Mouse (Mus musculus) limb, embryonic 12.5 days (tissue): ENCODE data around the gene Gm6871. TPM values are rescaled to one million over a fixed set of nuclear protein-coding genes. Genes with fewer than 3 reads are reported as not detected.
"Not testable (repeated sequence)": the region's sequence is repeated elsewhere in the genome, so short reads cannot be mapped to it uniquely, and the experiment has no call there.

ENCODE experiments used
- ATAC-seq: fragments of 200-750 bp; cut with Nextera tagmentation; 2 replicates; pipeline ENCODE4 v1.8.0; 2017; ENCODE audit warnings: low read depth, moderate TSS enrichment; ENCODE audit not compliant: insufficient number of reproducible peaks, insufficient read depth, low FRiP score, low TSS enrichment
- H3K27ac ChIP-seq: fragments of 300-500 bp; sonication (generic); 2 replicates; pipeline ENCODE4 v1.5.1; 2016; ENCODE audit warnings: mild to moderate bottlenecking, moderate library complexity
- H3K27me3 ChIP-seq: fragments of 300-500 bp; sonication (generic); 2 replicates; pipeline ENCODE4 v1.6.1; 2016; ENCODE audit warnings: mild to moderate bottlenecking, moderate library complexity
- H3K36me3 ChIP-seq: fragments of 300-500 bp; sonication (generic); 2 replicates; pipeline ENCODE4 v1.6.1; 2016; ENCODE audit warnings: mild to moderate bottlenecking, moderate library complexity
- H3K4me1 ChIP-seq: fragments of 300-500 bp; sonication (generic); replicated peaks from 2 replicates; pipeline ENCODE4 v1.6.1; 2016
- H3K4me2 ChIP-seq: fragments of 300-500 bp; sonication (generic); 2 replicates; pipeline ENCODE4 v1.6.1; 2016; ENCODE audit warnings: mild to moderate bottlenecking, moderate library complexity
- H3K4me3 ChIP-seq: fragments of 300-500 bp; sonication (generic); replicated peaks from 2 replicates; pipeline ENCODE4 v1.5.1; 2016; ENCODE audit warnings: mild to moderate bottlenecking
- H3K9ac ChIP-seq: fragments of 300-500 bp; sonication (generic); replicated peaks from 2 replicates; pipeline ENCODE4 v1.6.1; 2016; ENCODE audit warnings: mild to moderate bottlenecking, moderate library complexity
- H3K9me3 ChIP-seq: fragments of 300-500 bp; sonication (generic); 2 replicates; pipeline ENCODE4 v1.6.1; 2016; ENCODE audit warnings: mild to moderate bottlenecking, moderate library complexity
- WGBS: fragments of 180-500 bp; shearing (Covaris S2); methylation state at CpG from one replicate; pipeline ENCODE4 v1.1.7; 2016; 5-methylcytosine and 5-hydroxymethylcytosine counted together
- polyA plus RNA-seq: library from polyadenylated mRNA; unstranded; fragments of >200 nt; fragmentation: Nextera tagmentation; extraction: Ambion mirVana; gene quantifications from 2 replicates; pipeline ENCODE4 v1.2.1, GENCODE M21; 2016

Gm6871 gene
- polyA plus RNA-seq: 0.29 TPM in 1 of 2 replicates, not detected in the other

GRCm38 (mm10) chr7:41573562-41573961 is at the start of gene Gm6871:
TSS of gene Gm6871 (minus strand) at chr7:41573662.
- H3K4me1 ChIP-seq, ATAC-seq, H3K4me3 ChIP-seq, H3K27ac ChIP-seq, H3K9ac ChIP-seq, H3K36me3 ChIP-seq, H3K4me2 ChIP-seq, H3K27me3 ChIP-seq: not testable (repeated sequence)
- H3K9me3 ChIP-seq: peaks cover 12% of the 10 kb centered on the region; the same call in 1 of the 2 replicates
- WGBS: 85% methylated on average over 6 of the region's 6 CpGs

GRCm38 (mm10) chr7:41616241-41616640 is 42.8 kb upstream of the Gm6871 start:
- H3K27me3 ChIP-seq, H3K4me2 ChIP-seq, H3K4me1 ChIP-seq, ATAC-seq, H3K27ac ChIP-seq, H3K9me3 ChIP-seq, H3K9ac ChIP-seq, H3K4me3 ChIP-seq: not testable (repeated sequence)
- peaks cover 55% of the 10 kb centered on the region for H3K36me3 ChIP-seq
- WGBS: 92% methylated on average over 1 of the region's 1 CpGs

GRCm38 (mm10) chr7:41611654-41612053 is 38.2 kb upstream of the Gm6871 start:
- 85% methylated on average over 3 of the region's 3 CpGs for WGBS
- Histone ChIP-seq H3K4me2 (no peak overlapping the region), H3K27me3 (no peaks in the 10 kb centered on the region), H3K27ac (no peak overlapping the region), H3K9me3 (peaks cover 4% of the 10 kb centered on the region; the same call in 1 of the 2 replicates), H3K4me1 (no peaks in the 10 kb centered on the region), H3K9ac (no peak overlapping the region), H3K4me3 (no peak overlapping the region), H3K36me3 (peaks cover 53% of the 10 kb centered on the region)
- no peak for ATAC-seq

- Histone ChIP-seq H3K4me3 (peak overlapping the region; percentile 62), H3K9ac (peak overlapping the region; percentile 67), H3K27ac (no peak overlapping the region), H3K36me3 (0 out of 2 replicates have a peak, but pooled peaks cover 7% of the 10 kb centered on the region), H3K9me3 (no peaks in the 10 kb centered on the region), H3K27me3 (no peaks in the 10 kb centered on the region), H3K4me1 (0 out of 2 replicates have a peak, but pooled peaks cover 7% of the 10 kb centered on the region), H3K4me2 (peak overlapping the region; percentile 67)
- no peak for ATAC-seq
- WGBS: 23% methylated on average over 3 of the region's 3 CpGs
These were observed 26.6 kb upstream of the Gm6871 start for GRCm38 (mm10) chr7:41599932-41600548.

- 0 out of 2 replicates have a peak, but pooled peaks cover 7% of the 10 kb centered on the region for H3K4me1 ChIP-seq
- H3K4me3 ChIP-seq: peak within 1 kb of the TSS; percentile 62
- H3K27me3 ChIP-seq: no peaks in the 10 kb centered on the region
- no peaks in the 10 kb centered on the region for H3K9me3 ChIP-seq
- 0 out of 2 replicates have a peak, but pooled peaks cover 2% of the 10 kb centered on the region for H3K36me3 ChIP-seq
- 1% methylated on average over 41 of the region's 41 CpGs for WGBS
- ATAC-seq: peak; percentile 96
- H3K9ac ChIP-seq: peak within 1 kb of the TSS; percentile 67
- H3K4me2 ChIP-seq: peak within 1 kb of the TSS; percentile 67
- peak within 1 kb of the TSS; percentile 70 for H3K27ac ChIP-seq
These were observed 25.8 kb upstream of the Gm6871 start, which contains the start of gene 2610021A01Rik for GRCm38 (mm10) chr7:41599034-41599813. TSS of gene 2610021A01Rik (plus strand) at chr7:41599230.

GRCm38 (mm10) chr7:41598615-41599014 is 25.2 kb upstream of the Gm6871 start:
- no peaks in the 10 kb centered on the region for H3K9me3 ChIP-seq
- 0 out of 2 replicates have a peak, but pooled peaks cover 7% of the 10 kb centered on the region for H3K4me1 ChIP-seq
- 0 out of 2 replicates have a peak overlapping the region, but pooled peaks have one; percentile 35 for H3K27ac ChIP-seq
- H3K4me2 ChIP-seq: peak overlapping the region; percentile 67
- peak overlapping the region; percentile 62 for H3K4me3 ChIP-seq
- H3K27me3 ChIP-seq: no peaks in the 10 kb centered on the region
- WGBS: 45% methylated on average over 5 of the region's 5 CpGs
- peak; percentile 33; the same call in 1 of the 2 replicates for ATAC-seq
- 0 out of 2 replicates have a peak, but pooled peaks cover 2% of the 10 kb centered on the region for H3K36me3 ChIP-seq
- H3K9ac ChIP-seq: peak overlapping the region; percentile 53

- H3K36me3 ChIP-seq, H3K27ac ChIP-seq, H3K9ac ChIP-seq, H3K27me3 ChIP-seq, H3K4me1 ChIP-seq, ATAC-seq, H3K4me3 ChIP-seq, H3K4me2 ChIP-seq: not testable (repeated sequence)
- peaks cover 17% of the 10 kb centered on the region; the same call in 1 of the 2 replicates for H3K9me3 ChIP-seq
These were observed 14.4 kb upstream of the Gm6871 start for GRCm38 (mm10) chr7:41587831-41588230.

- H3K4me3 ChIP-seq: no peak overlapping the region
- peaks cover 16% of the 10 kb centered on the region; the same call in 1 of the 2 replicates for H3K9me3 ChIP-seq
- H3K4me2 ChIP-seq: no peak overlapping the region
- ATAC-seq: no peak
- no peak overlapping the region for H3K9ac ChIP-seq
- H3K27ac ChIP-seq: no peak overlapping the region
- H3K27me3 ChIP-seq: no peaks in the 10 kb centered on the region
- H3K4me1 ChIP-seq: no peaks in the 10 kb centered on the region
- H3K36me3 ChIP-seq: no peaks in the 10 kb centered on the region
These were observed 8.6 kb upstream of the Gm6871 start for GRCm38 (mm10) chr7:41582028-41582427.

- Histone ChIP-seq H3K9ac (no peak overlapping the region), H3K27me3 (no peaks in the 10 kb centered on the region), H3K36me3 (no peaks in the 10 kb centered on the region), H3K27ac (no peak overlapping the region), H3K4me1 (no peaks in the 10 kb centered on the region), H3K9me3 (peaks cover 5% of the 10 kb centered on the region; the same call in 1 of the 2 replicates), H3K4me2 (no peak overlapping the region), H3K4me3 (no peak overlapping the region)
- 92% methylated on average over 2 of the region's 2 CpGs for WGBS
- ATAC-seq: no peak
These were observed 4.5 kb upstream of the Gm6871 start for GRCm38 (mm10) chr7:41577956-41578355.

GRCm38 (mm10) chr7:41560681-41561080 is 12.8 kb downstream of the Gm6871 start:
- Histone ChIP-seq H3K36me3 (no peaks in the 10 kb centered on the region), H3K9ac (no peak overlapping the region), H3K27me3 (no peaks in the 10 kb centered on the region), H3K9me3 (peaks cover 35% of the 10 kb centered on the region), H3K4me2 (no peak overlapping the region), H3K4me3 (no peak overlapping the region), H3K4me1 (no peaks in the 10 kb centered on the region), H3K27ac (no peak overlapping the region)
- WGBS: 67% methylated on average over 8 of the region's 8 CpGs
- ATAC-seq: no peak

- no peaks in the 10 kb centered on the region for H3K27me3 ChIP-seq
- 80% methylated on average over 3 of the region's 3 CpGs for WGBS
- H3K27ac ChIP-seq: no peak overlapping the region
- H3K9ac ChIP-seq: no peak overlapping the region
- ATAC-seq: no peak
- H3K4me1 ChIP-seq: no peaks in the 10 kb centered on the region
- H3K4me2 ChIP-seq: no peak overlapping the region
- peaks cover 11% of the 10 kb centered on the region for H3K9me3 ChIP-seq
- H3K4me3 ChIP-seq: no peak overlapping the region
- H3K36me3 ChIP-seq: no peaks in the 10 kb centered on the region
These were observed 60.8 kb downstream of the Gm6871 start for GRCm38 (mm10) chr7:41512672-41513071.
